Mouse (Mus musculus): ENCODE data around the gene Rps29.

The Rps29 gene

DNA sequence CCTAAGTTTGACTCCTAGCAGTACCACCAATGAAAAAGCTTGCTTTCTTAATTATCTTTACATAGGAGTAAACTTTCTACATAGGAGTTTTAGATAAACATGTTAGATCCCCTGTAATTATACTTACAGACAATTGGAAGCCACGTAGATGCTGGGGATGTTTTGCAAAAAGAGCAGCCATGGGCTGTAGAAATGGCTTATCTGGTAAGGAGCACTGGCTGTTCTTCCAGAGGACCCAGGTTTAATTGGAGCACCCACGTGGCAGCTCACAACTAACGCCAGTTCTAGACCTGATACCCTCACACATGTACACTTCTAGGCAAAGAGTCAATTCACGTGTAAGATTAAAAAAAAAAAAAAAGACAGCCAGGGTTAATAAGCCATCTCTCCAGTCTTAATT, 22.8 kb upstream of the Rps29 start:
- in situ Hi-C loops (cut with MboI, MseI), result loop anchor here (25.0 kb wide), 2 partner anchors 406 to 1781 kb away; partner anchors contain the start of genes Psma3 and Vcpkmt

DNA sequence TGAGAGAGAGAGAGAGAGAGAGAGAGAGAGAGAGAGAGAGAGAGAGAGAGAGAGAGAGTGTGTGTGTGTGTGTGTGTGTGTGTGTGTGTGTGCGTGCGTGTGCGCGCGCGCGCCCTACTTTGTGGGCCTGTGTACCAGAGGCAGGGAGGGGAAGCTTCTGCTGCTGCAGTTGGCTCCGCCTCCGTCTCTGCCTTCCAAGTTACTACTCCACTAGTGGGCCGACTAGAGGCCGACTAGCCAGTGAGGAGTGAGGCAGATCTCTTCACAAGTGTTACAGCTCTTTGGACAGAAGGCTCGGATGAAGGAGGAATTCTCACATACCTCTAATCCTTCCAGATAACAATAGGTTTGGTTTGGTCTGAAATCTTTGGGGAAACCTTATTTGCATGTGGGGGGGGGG, 20.4 kb upstream of the Rps29 start:
- in situ Hi-C loops (cut with MboI, MseI), result loop anchor here (25.0 kb wide), 2 partner anchors 408 to 1783 kb away; partner anchors contain the start of genes Psma3 and Vcpkmt

DNA sequence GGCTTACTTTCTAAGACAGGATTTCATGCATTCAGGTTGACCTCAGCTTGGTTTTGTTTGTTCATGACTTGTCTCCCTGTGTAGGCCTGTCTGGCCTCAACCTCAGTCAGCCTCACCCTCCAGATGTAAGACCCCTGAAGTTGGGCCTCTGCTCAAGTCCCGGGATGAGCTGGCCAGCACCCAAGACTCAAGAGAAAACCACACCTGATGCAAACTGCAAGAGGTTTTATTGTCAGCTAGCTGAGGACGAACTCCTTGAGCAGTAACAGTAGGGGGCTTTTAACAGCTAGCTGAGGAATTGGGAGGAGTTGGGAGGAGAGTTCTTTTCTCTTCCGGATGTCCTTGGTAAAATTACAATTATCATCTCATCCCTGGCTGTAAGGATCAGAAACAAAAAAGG, 18.5 kb upstream of the Rps29 start:
- in situ Hi-C loops (cut with MboI, MseI), result loop anchor here (25.0 kb wide), 2 partner anchors 410 to 1785 kb away; partner anchors contain the start of genes Psma3 and Vcpkmt

DNA sequence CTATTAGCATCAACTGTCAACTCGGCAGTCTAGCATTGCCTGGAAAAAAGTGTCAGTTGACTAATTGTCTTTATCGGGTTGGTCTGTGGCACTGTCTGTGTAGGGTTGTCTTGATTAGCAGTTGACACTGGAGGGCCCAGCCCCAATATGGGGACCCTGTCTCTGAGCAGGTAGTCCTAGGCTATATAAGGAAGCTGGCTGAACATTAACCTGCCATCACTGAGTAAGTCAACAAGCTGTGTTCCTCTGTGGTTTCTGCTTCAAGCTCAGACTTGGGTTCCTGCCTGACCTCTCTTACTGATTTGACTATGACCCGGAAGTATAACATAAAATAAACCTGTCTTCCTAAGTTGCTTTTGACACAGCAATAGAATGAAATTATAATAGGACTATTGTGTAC, 17.0 kb upstream of the Rps29 start:
- in situ Hi-C loops (cut with MboI, MseI), result loop anchor here (25.0 kb wide), 2 partner anchors 411 to 1786 kb away; partner anchors contain the start of genes Psma3 and Vcpkmt

DNA sequence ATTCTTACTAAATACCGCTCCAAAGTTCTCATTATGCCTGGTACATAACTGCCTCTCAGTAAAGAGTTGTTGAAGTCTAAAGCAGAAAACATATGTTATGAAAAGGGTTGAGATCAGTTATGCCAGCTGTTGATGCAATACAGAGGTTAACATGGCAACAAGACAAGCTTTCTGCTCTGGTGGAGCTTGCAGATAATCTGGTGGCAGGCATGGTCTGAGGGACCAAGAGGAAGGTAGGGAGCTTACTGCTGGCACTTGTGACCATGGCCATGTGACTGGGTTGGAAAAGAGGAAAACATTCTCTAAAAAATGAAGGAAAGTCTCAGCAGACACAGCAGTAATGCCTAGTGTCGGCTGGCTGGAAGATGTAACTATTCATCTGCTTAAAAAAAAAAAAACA, 12.3 kb upstream of the Rps29 start:
- in situ Hi-C loops (cut with MboI, MseI), result no loop called here

DNA sequence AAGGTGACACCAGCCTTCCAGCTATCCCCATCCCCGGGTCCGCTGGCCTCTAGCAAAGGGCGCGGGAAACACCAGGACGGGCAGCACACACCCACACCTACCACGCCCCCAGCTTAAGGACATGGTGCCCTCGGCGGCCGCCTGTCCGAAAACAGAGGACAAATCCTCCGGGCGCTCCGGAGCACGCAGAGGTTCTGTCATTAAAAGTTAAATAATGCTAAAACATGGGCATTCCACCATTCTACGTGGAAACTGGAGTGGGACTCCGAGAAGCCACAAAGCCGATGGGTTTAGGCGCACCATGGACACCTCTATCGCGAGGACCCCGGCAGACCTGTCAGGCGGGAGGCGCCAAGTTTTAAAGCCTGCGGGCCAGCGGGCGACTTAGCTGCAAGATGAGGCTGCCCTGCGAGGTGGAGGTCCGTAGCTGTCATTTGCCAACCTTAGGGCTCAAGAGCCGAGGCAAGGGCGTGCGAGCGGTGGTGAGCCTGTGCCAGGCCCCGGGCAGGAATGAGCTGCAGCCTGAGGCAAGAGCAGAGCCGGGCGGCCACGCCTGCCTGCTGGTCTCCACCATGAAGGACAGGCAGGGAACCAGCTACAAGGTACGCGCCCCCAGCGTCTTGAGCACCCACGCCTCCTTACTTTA, 9.6 kb upstream of the Rps29 start, which contains the start of gene Lrr1:
Gene Lrr1, plus strand, starts transcription at position 354 of the 646 bp plus-strand sequence.
- in situ Hi-C loops (cut with MboI, MseI), result loop anchor here (10.0 kb wide), 1 partner anchor 716 kb away; no protein-coding TSS in a partner anchor

DNA sequence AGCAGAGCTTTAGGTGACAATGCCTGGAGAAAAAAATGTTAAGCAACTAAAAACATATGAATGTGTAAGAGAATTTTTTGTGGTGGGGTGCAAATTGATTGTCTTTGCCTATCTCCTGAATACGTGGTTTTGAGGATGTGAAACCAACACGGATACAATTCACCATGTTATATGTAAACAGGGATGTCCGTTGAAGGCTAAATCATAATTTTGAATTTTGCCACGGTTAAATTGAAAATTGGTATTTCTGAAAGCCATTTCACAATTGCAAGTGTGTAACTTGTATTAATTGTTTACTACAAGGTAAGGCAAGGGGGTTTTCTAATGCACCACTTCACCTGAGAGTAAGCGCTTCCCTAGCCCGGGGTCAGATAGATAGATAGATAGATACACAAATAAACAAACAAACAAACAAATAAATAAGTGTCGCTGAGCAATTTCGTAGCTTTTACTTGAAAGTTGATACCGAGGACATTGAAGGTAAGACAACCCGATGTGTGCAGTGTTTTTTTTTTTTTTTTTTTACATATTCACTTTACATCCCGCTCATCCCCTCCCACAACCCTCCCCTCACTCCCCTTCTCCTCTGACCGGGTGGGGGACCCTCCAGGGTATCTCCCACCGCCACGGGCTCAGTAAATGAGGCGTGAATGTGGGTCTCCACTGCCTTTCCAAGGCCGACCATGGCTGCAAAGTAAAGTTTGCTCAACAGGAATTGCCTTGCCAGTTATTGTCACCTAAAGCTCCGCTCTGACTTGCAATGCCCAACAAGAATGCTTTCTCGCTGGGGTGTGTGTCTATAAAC, 8.9 kb upstream of the Rps29 start:
- in situ Hi-C loops (cut with MboI, MseI), result loop anchor here (10.0 kb wide), 1 partner anchor 717 kb away; no protein-coding TSS in a partner anchor

DNA sequence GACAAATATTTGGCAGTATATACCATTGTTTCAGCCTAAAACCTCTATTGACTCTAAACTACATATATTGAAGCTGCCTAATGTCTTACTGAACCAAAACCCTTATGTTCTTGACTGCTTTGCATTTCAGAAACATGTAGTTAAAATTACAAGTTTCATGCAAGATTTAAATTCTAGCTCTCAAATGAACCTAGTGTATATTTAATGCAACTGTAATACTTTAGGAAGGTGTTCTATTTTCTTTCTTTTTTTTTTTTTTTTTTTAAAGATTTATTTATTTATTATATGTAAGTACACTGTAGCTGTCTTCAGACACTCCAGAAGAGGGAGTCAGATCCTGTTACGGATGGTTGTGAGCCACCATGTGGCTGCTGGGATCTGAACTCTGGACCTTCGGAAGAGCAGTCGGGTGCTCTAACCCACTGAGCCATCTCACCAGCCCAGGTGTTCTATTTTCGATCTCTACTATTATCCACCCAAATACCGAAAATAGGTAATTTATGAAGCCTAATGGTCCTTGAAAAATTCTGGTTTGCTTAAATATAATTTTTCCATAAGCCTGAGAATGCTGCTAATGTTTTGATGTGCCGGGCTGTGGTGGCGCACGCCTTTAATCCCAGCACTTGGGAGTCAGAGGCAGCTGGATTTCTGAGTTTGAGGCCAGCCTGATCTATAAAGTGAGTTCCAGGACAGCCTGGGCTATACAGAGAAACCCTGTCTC, 8.0 kb upstream of the Rps29 start:
- in situ Hi-C loops (cut with MboI, MseI), result loop anchor here (10.0 kb wide), 1 partner anchor 718 kb away; no protein-coding TSS in a partner anchor

DNA sequence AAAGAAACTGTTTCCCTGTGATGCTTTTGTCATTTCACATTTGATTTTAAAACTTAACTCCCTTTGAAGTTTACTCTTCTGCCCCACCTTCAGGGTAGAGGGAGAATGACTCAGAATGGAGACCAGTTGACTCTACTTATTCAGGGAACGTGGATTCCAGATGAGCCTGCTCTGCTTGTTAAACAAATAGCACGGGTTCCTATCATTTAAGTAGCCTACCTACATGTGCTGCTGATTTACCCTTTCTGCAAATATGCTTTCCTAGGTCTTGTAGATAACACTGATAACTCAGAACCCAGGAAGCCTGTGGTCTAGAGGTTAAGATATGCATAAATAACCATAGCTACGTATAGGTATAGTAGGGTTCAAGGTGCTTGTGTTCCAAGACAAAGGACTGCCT, 5.9 kb upstream of the Rps29 start:
- in situ Hi-C loops (cut with MboI, MseI), result loop anchor here (10.0 kb wide), 1 partner anchor 720 kb away; no protein-coding TSS in a partner anchor

DNA sequence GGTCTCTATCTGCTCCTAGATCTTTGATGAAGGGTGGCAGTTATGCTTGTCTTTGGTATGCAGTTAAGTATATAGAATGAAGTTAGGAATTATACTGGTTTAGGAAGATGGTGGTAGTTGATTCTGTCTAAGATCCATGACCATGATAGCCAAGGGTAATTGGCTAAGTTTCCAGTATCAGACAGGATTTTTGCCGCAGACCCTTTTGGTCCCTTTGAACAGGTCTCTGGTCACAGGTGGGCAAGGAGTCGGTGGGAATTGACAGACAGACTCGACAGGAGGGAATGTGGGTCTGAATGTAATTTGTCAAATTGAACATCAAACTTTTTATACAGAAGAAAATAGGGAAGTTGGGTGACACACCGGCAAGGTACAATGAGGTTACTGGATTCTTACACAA, 4.6 kb upstream of the Rps29 start:
- in situ Hi-C loops (cut with MboI, MseI), result loop anchor here (10.0 kb wide), 1 partner anchor 721 kb away; no protein-coding TSS in a partner anchor

DNA sequence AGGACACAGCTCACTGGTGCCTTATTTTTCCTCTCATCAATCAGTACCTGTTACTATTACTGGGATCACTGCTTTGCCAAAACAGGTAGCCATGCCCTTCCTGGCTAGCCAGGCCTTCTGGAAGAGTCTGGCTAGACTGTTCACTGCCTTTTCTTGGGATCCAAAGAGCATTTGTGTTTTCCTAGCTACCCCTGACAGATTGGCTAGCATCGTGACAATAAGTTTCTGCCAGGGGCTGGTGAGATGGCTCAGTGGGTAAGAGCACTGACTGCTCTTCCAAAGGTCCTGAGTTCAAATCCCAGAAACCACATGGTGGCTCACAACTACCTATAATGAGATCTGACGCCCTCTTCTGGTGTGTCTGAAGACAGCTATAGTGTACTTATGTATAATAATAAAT, 1.7 kb upstream of the Rps29 start:
- in situ Hi-C loops (cut with MboI, MseI), result loop anchor here (10.0 kb wide), 1 partner anchor 724 kb away; no protein-coding TSS in a partner anchor

DNA sequence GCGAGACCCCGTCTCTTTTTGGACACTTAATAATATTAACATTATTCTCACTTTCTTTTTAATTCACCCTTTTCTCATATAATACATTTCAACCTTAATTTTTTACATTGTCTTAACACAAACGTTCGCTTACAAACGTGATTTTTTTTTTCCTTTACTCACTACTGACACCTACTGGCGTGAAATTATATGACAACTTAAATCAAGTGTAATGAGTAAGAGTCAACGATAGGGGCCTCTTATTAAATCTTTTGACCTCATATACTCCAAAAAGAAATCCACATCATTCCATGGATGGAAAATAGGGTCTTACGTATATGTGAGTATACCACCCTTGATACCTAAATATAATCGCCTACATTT, 573 bp upstream of the Rps29 start:
- in situ Hi-C loops (cut with MboI, MseI), result no loop called here

DNA sequence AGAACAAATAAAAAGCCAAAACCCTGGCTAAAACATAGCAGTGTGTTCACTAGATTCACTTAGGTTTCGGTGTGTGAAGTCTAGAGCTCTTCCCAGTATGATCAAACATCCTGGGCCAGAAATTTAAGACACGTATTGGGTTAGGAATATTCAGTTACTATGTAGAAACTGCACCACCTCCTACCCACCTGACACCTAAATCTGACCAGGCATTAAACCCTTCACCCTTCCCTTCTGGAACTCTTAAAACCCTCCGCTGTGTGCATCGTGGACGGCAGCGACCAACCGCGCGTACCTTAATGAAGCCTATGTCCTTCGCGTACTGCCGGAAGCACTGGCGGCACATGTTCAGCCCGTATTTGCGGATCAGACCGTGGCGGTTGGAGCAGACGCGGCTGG, 621 bp downstream of the Rps29 start:
- in situ Hi-C loops (cut with MboI, MseI), result no loop called here

DNA sequence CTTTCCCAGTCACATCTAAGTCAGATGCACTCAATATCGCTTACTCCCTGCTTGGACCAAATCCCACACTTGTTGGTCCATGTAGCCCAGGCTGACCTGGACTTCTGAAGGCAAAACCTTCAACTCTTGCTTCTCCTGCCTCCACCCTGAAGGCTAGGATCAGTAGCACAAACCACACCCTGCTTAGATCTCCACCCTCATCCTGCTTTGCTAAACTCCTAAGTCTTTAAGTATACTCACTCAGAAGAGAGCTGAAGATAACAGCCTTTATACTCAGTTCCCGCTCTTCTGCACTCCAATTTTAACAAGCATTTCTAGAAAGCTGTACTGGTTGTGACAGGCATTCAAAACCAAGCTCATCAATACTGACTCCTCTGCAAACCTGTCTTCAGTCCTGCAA, 1.9 kb downstream of the Rps29 start:
- in situ Hi-C loops (cut with MboI, MseI), result no loop called here

DNA sequence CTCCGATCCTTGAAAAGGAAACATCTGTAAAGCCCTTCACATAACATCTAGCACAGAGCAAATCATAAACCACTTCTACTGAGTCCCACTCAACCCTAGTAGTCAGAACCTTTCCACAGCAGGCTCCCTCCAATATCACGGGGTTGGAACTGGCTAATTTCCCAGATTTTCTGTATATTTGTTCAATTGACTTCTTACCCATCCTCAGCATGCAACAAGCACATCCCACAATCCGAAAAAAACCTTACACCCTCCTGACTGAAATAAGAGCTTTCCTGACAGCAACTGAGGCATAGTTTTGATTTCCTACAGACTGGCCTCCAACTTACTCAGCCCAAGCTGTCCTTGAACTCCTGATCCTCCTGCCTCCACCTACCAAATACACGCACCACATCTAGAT, 2.5 kb downstream of the Rps29 start:
- in situ Hi-C loops (cut with MboI, MseI), result no loop called here

DNA sequence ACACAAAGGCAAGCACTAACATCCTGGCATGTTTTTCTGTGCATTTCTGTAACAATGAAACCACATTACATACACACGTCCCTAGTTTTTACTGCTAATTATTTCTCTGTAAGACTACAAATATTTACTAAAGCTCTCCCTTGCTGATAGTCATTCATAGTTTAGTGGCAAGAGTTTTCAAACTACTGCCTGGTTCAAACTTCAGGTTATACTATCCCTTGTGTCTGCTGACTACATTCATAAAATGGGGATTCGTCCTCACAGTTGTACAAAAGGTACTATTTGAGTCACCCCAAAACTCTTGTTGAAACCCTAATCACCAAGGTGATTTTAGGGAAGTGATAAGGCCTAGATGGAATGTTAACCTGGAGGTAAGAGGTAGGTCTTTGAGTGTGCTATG, 3.1 kb downstream of the Rps29 start:
- in situ Hi-C loops (cut with MboI, MseI), result no loop called here

DNA sequence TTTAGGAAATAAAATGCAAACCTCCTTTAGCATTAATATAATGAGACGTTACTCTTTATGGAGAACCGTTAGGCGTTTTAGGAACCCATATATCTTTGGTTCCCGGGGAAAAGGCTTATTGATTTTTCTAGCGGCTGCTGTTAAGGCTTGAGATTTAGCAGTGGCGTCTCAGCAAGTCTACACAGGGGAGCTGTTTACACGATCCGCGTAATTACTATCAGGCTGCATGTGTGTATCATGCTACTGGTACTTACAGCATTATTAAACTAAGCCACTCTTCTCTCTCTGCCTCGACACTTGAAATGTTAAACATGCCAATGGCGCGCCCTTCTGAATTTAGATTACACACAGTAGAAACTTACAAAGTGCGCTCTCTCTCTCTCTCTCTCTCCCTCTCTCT, 8.9 kb downstream of the Rps29 start:
- in situ Hi-C loops (cut with MboI, MseI), result no loop called here

DNA sequence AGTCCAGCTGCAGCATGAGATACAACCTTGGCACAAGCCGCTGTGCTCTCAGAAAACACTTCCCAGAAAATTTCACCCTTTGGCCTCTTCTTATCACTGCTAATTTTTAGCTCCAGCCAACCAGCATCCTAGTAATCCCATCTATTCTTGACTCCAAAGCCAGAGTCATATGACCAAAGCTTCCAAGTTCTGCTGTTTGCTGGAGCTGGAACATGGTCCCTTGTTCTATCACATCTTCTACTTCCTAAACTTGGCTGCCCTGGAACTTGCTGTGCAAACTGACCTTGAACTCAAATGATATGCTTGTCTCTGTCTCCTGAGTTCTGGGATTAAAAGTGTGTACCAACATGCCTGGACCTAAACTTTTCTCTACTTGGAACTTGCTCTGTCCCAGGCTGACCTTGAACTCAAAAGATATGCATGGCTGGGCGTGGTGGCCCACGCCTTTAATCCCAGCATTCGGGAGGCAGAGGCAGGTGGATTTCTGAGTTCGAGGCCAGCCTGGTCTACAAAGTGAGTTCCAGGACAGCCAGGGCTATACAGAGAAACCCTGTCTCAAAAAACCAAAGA, 11.7 kb downstream of the Rps29 start:
- in situ Hi-C loops (cut with MboI, MseI), result no loop called here

DNA sequence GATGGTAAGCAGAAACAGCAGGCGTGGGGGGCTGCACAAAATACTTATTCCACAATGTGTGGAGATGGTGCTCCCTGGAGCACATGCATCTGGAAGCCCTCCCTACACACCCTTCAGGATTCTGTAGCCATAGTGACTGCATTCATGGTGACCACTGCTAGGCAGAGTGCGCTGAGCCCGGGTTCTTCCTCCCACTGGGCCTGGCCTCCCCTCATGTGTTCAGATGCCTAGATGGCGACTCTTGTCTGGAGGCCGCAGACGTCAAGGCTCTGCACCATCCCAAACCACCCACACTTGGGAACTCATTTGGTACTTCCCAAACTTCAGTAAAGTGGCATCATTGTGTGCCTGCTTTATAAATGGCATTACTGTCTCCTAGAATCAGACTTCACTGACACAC, 15.5 kb downstream of the Rps29 start:
- in situ Hi-C loops (cut with MboI, MseI), result no loop called here

DNA sequence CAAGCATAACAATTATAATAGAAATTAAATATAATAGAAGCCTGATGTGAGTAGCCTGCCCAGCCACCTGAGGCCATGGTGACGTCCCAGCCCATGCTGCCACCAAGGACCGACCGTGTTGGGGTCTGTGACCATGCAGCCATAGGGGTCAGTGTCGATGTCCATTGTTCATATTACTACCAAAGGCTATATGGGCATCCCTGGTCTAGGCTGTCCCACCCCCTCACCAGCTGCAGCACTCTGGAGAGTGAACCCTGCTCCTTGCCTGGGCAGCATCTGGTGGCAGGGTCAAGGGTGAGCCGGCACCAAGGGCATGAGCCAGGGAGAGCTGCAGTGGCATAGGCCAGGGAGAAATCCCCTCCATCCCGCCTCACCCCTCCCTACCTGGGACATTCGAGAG, 19.1 kb downstream of the Rps29 start:
- in situ Hi-C loops (cut with MboI, MseI), result no loop called here

DNA sequence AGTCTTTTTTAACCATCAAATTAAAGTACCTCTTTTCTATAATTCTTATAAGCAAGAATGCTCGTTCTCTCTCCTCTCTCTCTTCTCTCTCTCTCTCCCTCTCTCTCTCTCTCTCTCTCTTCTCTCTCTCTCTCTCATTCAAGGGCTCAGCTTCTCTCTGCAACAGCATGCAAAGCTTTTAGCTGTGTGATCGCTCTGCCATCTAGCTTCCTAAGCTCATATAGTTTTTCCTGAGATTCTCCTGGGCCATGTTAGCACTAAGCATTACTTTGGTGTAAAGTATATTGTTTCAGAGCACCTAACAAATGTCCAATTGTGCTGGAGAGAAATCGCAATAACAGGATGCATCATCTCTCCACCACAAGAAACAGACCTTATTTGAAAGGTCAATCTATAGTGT, 19.8 kb downstream of the Rps29 start:
- in situ Hi-C loops (cut with MboI, MseI), result no loop called here

DNA sequence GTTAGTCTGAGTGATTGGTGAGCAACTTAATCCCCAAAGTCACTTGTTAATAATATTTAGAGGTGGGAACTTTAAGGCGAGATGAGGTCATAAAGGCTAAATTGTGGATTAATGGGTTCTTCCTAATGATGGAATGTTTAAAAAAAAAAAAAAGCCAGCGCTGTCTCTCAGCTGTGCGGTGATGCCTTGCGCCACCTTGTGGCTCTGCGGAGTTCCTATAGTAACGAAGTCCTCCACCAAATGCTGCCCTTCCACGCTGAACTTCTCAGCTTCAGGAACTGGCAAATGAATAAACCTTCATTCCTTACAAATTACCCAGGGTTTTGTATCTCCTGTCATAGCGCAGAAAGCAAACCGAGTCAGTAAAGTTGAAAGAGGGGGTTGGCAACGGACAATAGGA, 27.0 kb downstream of the Rps29 start:
- in situ Hi-C loops (cut with MboI, MseI), result no loop called here
